Mouse (Mus musculus) C2C12 (cell line): Measurements from ENCODE around the gene Ddx3y.

Source experiments
- CEBPB ChIP-seq: IDR thresholded peaks from one replicate; pipeline ENCODE4 v1.6.1; 2011; ENCODE audit warnings: low read depth, mild to moderate bottlenecking, control low read depth, moderate library complexity
- CTCF ChIP-seq: IDR thresholded peaks from one replicate; pipeline ENCODE4 v1.5.1; 2011; ENCODE audit not compliant: control insufficient read depth, insufficient read depth, insufficient read length
- FOSL1 ChIP-seq: IDR thresholded peaks from one replicate; pipeline ENCODE4 v1.8.0; 2011; ENCODE audit warnings: mild to moderate bottlenecking, low read length; ENCODE audit not compliant: poor library complexity, insufficient read depth, severe bottlenecking
- MAX ChIP-seq: IDR thresholded peaks from one replicate; pipeline ENCODE4 v1.6.1; 2011; ENCODE audit warnings: mild to moderate bottlenecking, control low read depth
- MYOD1 ChIP-seq: IDR thresholded peaks from one replicate; pipeline ENCODE4 v1.6.1; 2011; ENCODE audit warnings: low read depth; ENCODE audit not compliant: control insufficient read depth, insufficient read length
- MYOG ChIP-seq: IDR thresholded peaks from one replicate; pipeline ENCODE4 v1.6.1; 2011; ENCODE audit not compliant: control insufficient read depth, insufficient read length; ENCODE audit errors: extremely low read depth
- USF1 ChIP-seq: IDR thresholded peaks from one replicate; pipeline ENCODE4 v1.6.1; 2011; ENCODE audit warnings: low read depth, mild to moderate bottlenecking, control low read depth, moderate library complexity

- TF ChIP-seq CTCF (no peak), MYOD1 (no peak), MAX (no peak), CEBPB (no peak), USF1 (no peak), FOSL1 (no peak), MYOG (no peak)
Measured at GRCm38 (mm10) chrY:1293708-1294107, 7.3 kb upstream of the Ddx3y start.
